Mouse (Mus musculus) forebrain, embryonic 12.5 days (tissue): ENCODE data around the gene Rasa3. TPM values are rescaled to one million over a fixed set of nuclear protein-coding genes. Genes with fewer than 3 reads are reported as not detected.

Experiments used
- ATAC-seq: fragments of 200-750 bp; cut with Nextera tagmentation; 2 replicates; pipeline ENCODE4 v1.8.0; 2017; ENCODE audit warnings: moderate TSS enrichment; ENCODE audit not compliant: low FRiP score
- H3K27ac ChIP-seq: fragments of 300-500 bp; sonication (generic); 2 replicates; pipeline ENCODE4 v1.5.1; 2016; ENCODE audit warnings: mild to moderate bottlenecking
- H3K27me3 ChIP-seq: fragments of 300-500 bp; sonication (generic); 2 replicates; pipeline ENCODE4 v1.6.1; 2016; ENCODE audit warnings: mild to moderate bottlenecking
- H3K36me3 ChIP-seq: fragments of 300-500 bp; sonication (generic); replicated peaks from 2 replicates; pipeline ENCODE4 v1.6.1; 2016; ENCODE audit warnings: mild to moderate bottlenecking
- H3K4me1 ChIP-seq: fragments of 300-500 bp; sonication (generic); 2 replicates; pipeline ENCODE4 v1.6.1; 2016
- H3K4me2 ChIP-seq: fragments of 300-500 bp; sonication (generic); 2 replicates; pipeline ENCODE4 v1.6.1; 2016; ENCODE audit warnings: mild to moderate bottlenecking, moderate library complexity
- H3K4me3 ChIP-seq: fragments of 300-500 bp; sonication (generic); replicated peaks from 2 replicates; pipeline ENCODE4 v1.5.1; 2016; ENCODE audit warnings: mild to moderate bottlenecking
- H3K9ac ChIP-seq: fragments of 300-500 bp; sonication (generic); 2 replicates; pipeline ENCODE4 v1.6.1; 2016; ENCODE audit warnings: mild to moderate bottlenecking
- H3K9me3 ChIP-seq: fragments of 300-500 bp; sonication (generic); 2 replicates; pipeline ENCODE4 v1.6.1; 2016
- WGBS: fragments of 180-500 bp; shearing (Covaris S2); methylation state at CpG from one replicate; pipeline ENCODE4 v1.1.7; 2016; 5-methylcytosine and 5-hydroxymethylcytosine counted together
- polyA plus RNA-seq: library from polyadenylated mRNA; unstranded; fragments of >200 nt; fragmentation: Nextera tagmentation; extraction: Ambion mirVana; gene quantifications from 2 replicates; pipeline ENCODE4 v1.2.1, GENCODE M21; 2016

Rasa3 gene
- polyA plus RNA-seq, 1 experiment from 2014 or later: 24.6 TPM

GRCm38 (mm10) chr8:13529891-13530316 is 147.5 kb downstream of the Rasa3 start:
- H3K9me3 ChIP-seq: no peaks in the 10 kb centered on the region
- H3K9ac ChIP-seq: no peak overlapping the region
- H3K4me1 ChIP-seq: peaks cover 16% of the 10 kb centered on the region
- no peak for ATAC-seq
- no peak overlapping the region for H3K27ac ChIP-seq
- peaks cover 3% of the 10 kb centered on the region; the same call in 1 of the 2 replicates for H3K27me3 ChIP-seq
- H3K36me3 ChIP-seq: no peaks in the 10 kb centered on the region
- no peak overlapping the region for H3K4me3 ChIP-seq
- 70% methylated on average over 7 of the region's 7 CpGs for WGBS
- H3K4me2 ChIP-seq: no peak overlapping the region

- Histone ChIP-seq H3K4me1 (peaks cover 16% of the 10 kb centered on the region), H3K9ac (no peak overlapping the region), H3K36me3 (no peaks in the 10 kb centered on the region), H3K9me3 (no peaks in the 10 kb centered on the region), H3K4me3 (no peak overlapping the region), H3K27me3 (peaks cover 3% of the 10 kb centered on the region; the same call in 1 of the 2 replicates), H3K4me2 (no peak overlapping the region), H3K27ac (no peak overlapping the region)
- ATAC-seq: no peak
- 73% methylated on average over 15 of the region's 15 CpGs for WGBS
These were observed 148.2 kb downstream of the Rasa3 start for GRCm38 (mm10) chr8:13529011-13529840.

GRCm38 (mm10) chr8:13521392-13521791 is 156.0 kb downstream of the Rasa3 start:
- no peak overlapping the region for H3K9ac ChIP-seq
- WGBS: 85% methylated on average over 7 of the region's 7 CpGs
- no peak overlapping the region for H3K4me3 ChIP-seq
- H3K27ac ChIP-seq: no peak overlapping the region
- no peaks in the 10 kb centered on the region for H3K4me1 ChIP-seq
- H3K4me2 ChIP-seq: no peak overlapping the region
- ATAC-seq: no peak
- H3K9me3 ChIP-seq: no peaks in the 10 kb centered on the region
- no peaks in the 10 kb centered on the region for H3K36me3 ChIP-seq
- H3K27me3 ChIP-seq: 0 out of 2 replicates have a peak, but pooled peaks cover 4% of the 10 kb centered on the region

- no peak for ATAC-seq
- Histone ChIP-seq H3K36me3 (no peaks in the 10 kb centered on the region), H3K4me3 (no peak overlapping the region), H3K27me3 (0 out of 2 replicates have a peak, but pooled peaks cover 4% of the 10 kb centered on the region), H3K9me3 (no peaks in the 10 kb centered on the region), H3K27ac (no peak overlapping the region), H3K4me1 (no peaks in the 10 kb centered on the region), H3K9ac (no peak overlapping the region), H3K4me2 (no peak overlapping the region)
- 73% methylated on average over 6 of the region's 6 CpGs for WGBS
These were observed 157.1 kb downstream of the Rasa3 start for GRCm38 (mm10) chr8:13520349-13520748.

GRCm38 (mm10) chr8:13519503-13519902 is 157.9 kb downstream of the Rasa3 start:
- no peak overlapping the region for H3K9ac ChIP-seq
- H3K9me3 ChIP-seq: no peaks in the 10 kb centered on the region
- H3K27me3 ChIP-seq: 0 out of 2 replicates have a peak, but pooled peaks cover 4% of the 10 kb centered on the region
- H3K27ac ChIP-seq: no peak overlapping the region
- no peaks in the 10 kb centered on the region for H3K36me3 ChIP-seq
- H3K4me3 ChIP-seq: no peak overlapping the region
- H3K4me2 ChIP-seq: no peak overlapping the region
- no peaks in the 10 kb centered on the region for H3K4me1 ChIP-seq
- ATAC-seq: no peak
- 91% methylated on average over 9 of the region's 9 CpGs for WGBS

- Histone ChIP-seq H3K27me3 (no peaks in the 10 kb centered on the region), H3K4me2 (no peak overlapping the region), H3K27ac (no peak overlapping the region), H3K9ac (no peak overlapping the region), H3K36me3 (no peaks in the 10 kb centered on the region), H3K4me3 (no peak overlapping the region), H3K4me1 (no peaks in the 10 kb centered on the region), H3K9me3 (no peaks in the 10 kb centered on the region)
- 91% methylated on average over 6 of the region's 6 CpGs for WGBS
- no peak for ATAC-seq
These were observed 160.1 kb downstream of the Rasa3 start for GRCm38 (mm10) chr8:13517284-13517781.

Other genes starting within 250 kb of the Rasa3 start
- gene Tmem255b, start 242.4 kb downstream of the Rasa3 start, polyA plus RNA-seq: 0.27 TPM in 1 of 2 replicates, not detected in the other
- gene Gas6, start 183.1 kb downstream of the Rasa3 start, polyA plus RNA-seq: 10.0 and 13.9 TPM in 2 replicates
- gene 1700029H14Rik, start 115.1 kb downstream of the Rasa3 start, polyA plus RNA-seq: not detected in 2 replicates
- 2.1 and 2.5 TPM in 2 replicates for gene Cfap97d2, start 28.3 kb upstream of the Rasa3 start, polyA plus RNA-seq
- gene Cdc16, start 80.1 kb upstream of the Rasa3 start, polyA plus RNA-seq: 219 and 221 TPM in 2 replicates
- gene Upf3a, start 108.0 kb upstream of the Rasa3 start, polyA plus RNA-seq: 42.0 and 45.0 TPM in 2 replicates
- not detected in 2 replicates for gene AF366264, start 160.8 kb upstream of the Rasa3 start, polyA plus RNA-seq
- 53.1 and 56.5 TPM in 2 replicates for gene Champ1, start 192.0 kb upstream of the Rasa3 start, polyA plus RNA-seq
- 68.9 and 70.1 TPM in 2 replicates for gene Coprs, start 212.7 kb upstream of the Rasa3 start, polyA plus RNA-seq